Mouse (Mus musculus): ENCODE results near the gene Skor1. TPM values are rescaled to one million over a fixed set of nuclear protein-coding genes. Genes with fewer than 3 reads are reported as not detected.
A peak's percentile ranks its signal among the peaks of the same experiment; 100 is the strongest.

The Skor1 gene
- total RNA-seq, 2 experiments from 2014 or later: 0.06 to 0.10 TPM

DNA sequence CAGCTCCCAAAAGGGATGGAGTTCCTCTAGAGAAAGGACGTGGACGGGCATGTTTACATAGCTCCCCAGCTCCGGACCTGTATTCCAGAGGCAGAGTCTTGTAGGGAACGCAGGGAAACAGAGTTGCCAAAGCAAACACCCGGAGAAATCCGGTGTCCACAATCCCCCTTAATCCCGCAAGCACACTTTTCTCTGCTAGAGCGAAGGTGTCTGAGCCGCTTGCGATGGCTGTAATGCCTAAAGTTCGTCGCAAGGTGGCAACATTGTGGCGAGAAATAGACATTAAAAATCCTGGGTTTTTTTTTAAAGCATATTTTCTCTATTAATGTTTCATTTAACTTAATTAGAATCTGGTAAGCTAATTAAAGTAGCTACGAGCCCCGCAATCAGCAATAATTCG lies 13.0 kb downstream of the Skor1 start:
- DNase-seq (ENCODE audit: low spot score in 2 of 2): peak; percentile 51 to 55

DNA sequence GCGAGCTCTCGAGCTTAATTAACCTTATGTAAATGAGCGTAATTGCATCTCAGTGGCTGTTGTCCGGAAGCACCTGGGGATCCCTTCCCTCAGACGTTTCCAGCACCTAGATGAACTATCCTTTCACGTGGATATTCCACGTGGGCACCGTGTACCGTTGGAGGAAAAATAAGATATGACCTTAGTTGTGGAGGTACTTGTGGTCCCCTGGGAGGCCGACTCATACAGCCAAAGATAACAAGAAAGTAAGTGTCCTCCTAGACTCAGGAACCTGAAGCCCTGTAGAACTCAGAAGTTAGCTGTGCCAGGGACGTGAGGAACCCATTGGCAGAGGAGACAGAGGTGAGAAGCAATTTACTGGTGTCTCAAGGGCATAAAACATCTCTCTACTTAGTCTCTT lies 13.4 kb downstream of the Skor1 start:
- DNase-seq (ENCODE audit: low spot score in 2 of 2): no peak

DNA sequence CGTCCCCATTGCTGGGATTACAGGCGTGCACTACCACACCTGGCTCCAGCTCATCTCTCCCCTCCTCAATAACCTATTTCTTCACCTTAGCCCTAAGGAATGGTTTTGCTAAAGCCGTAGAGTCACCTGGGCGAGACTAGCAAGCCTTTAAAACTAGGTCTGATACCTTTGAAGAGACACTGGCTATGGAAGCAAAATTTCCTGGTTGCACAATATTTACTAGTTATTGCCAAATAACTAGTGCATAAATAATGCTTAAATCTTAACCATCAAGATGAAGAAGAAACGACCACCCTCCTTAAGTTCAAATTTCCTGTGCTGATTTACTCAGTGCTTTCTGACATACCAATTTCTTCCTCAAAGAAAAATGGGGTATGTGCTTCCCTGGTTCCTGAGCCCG lies 15.1 kb downstream of the Skor1 start:
- no peak for DNase-seq (ENCODE audit: low spot score in 2 of 2)

DNA sequence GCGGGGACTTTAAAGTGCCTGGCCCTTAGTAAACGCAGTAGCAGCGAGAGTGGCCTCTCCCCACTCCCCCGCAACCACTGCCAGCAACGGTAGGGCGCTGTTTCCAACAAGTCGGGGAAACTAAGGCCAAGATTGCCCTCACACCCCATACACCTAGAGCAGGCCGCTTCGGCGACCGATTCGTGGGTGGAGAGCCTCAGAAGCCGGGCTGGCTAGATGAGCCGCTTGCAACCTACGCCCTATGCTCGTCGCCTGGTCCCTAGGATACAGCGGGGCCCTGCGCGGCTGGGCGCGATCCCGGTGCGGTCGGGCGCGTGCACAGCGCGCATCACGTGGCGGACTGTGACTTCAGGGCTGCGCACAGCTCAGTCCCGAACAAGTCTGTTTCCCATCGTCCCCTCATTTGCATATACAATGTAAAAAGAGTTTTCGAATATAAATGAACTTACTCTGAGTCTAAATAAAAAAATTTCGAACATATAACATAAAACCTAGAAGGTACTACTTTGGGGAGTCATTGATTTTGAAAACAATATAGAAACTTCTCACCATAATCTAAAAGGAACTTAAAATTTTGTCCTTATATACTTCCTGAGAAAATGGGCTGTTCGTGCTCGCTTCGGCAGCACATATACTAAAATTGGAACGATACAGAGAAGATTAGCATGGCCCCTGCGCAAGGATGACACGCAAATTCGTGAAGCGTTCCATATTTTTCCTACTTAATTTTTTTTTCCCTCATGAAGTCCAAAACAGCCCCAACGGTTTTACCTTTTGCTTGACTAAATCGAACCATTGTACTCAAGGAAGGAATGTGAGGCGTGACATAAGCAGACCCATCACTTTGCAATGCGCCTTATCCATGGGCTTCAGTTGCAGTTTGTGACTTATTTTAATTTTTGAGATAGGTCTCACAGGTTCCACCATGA lies 15.8 kb downstream of the Skor1 start:
- DNase-seq (ENCODE audit: low spot score in 2 of 2): peak; percentile 93

GRCm38 (mm10) chr9:63131957-63132602 lies 16.7 kb downstream of the Skor1 start:
- DNase-seq (ENCODE audit: low spot score in 2 of 2): peak; percentile 43 to 52

GRCm38 (mm10) chr9:63129641-63130041 lies 19.1 kb downstream of the Skor1 start:
- no peak for DNase-seq (ENCODE audit: low spot score in 2 of 2)

DNA sequence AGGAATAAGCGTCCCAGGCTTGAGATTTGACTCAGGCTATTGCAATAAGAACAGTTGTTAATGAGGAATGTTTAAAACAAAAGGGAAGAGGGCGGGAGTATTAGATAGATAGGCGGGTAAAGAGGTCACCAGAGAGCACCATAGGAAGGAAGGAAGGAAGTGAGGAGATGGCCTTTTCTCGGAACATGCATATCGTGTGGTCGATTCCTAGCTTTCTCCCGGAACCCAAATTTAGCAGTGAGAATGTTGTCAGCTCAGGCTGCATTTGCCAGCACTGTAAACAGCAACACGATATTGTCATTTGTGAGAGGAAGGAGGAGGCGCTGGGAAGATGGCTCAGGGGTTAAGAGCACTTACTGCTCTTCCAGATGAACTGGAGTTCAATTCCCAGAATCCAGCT lies 24.2 kb downstream of the Skor1 start:
- no peak for DNase-seq (ENCODE audit: low spot score in 2 of 2)

DNA sequence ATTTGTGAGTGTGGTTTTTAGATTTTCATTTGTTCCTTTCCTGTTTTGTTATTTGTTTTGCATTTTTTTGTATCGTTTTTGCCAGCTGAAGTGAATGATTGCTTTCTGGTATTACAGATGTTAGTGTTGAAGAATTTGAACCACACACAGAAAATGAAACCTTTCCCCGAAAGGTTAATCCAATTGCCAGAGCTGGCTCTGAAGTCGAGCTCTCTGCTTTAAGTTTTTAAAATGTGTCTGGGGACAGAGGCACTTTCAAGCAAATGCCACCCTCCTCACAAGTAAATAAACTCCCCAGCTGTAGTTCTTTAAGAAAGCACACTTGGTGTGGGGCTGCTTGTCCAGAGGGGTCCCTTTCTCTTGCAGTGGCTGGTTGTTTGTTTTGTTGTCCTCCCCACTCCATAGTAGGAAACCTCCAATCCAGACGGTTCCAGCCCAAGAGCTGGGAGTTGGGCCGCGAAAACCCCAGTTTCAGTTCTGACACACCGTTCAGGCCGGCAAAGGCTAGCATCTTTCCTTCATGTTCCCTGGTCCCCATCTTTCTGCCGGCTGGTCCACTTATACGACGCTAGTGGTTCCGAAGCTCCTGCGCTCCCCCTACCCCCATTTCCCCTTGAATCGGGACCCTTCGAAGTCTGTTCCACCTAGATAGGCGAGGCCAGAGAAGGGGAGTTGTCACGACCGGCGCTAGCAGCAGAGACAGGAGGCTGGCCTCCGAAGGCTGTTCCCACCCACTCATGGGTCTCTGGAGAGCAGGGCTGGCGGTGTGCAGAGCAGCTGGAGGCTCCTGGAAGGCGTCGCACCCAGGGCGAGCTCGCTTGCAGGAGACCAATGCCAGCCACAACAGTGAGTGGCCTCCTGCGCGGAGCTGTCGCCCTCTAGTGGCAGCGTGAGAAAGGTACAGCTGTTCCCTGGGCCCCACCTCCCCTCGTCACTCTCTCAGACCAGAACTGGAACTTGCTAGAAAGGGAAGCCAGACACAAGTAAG lies 25.0 kb downstream of the Skor1 start:
- peak; percentile 91 to 93 for DNase-seq (ENCODE audit: low spot score in 2 of 2)

GRCm38 (mm10) chr9:63122161-63122833 lies 26.5 kb downstream of the Skor1 start:
- no peak for DNase-seq (ENCODE audit: low spot score in 2 of 2)

DNA sequence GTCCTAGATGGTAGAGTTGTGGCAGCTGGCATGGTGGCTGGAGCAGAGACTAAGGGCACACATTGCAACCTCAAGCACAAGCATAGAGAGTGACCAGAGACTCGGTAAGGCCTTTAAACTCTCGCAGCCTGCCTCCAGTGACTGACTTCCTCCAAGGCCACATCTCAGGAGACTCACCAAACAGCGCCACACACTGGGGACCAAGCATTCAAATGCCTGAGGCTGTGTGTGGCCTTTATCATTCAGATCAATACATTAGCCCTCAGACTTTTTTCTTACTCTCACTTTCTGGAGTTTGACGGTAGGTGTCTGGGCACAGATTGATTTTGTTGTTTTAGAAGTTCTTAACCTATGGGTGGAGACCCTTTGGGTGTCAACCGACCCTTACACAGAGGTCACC lies 30.4 kb downstream of the Skor1 start:
- DNase-seq (ENCODE audit: low spot score in 2 of 2): no peak

GRCm38 (mm10) chr9:63112514-63112913 lies 36.2 kb downstream of the Skor1 start:
- no peak for DNase-seq (ENCODE audit: low spot score in 2 of 2)

GRCm38 (mm10) chr9:63109782-63110087 lies 39.0 kb downstream of the Skor1 start:
- no peak for DNase-seq (ENCODE audit: low spot score in 2 of 2)

DNA sequence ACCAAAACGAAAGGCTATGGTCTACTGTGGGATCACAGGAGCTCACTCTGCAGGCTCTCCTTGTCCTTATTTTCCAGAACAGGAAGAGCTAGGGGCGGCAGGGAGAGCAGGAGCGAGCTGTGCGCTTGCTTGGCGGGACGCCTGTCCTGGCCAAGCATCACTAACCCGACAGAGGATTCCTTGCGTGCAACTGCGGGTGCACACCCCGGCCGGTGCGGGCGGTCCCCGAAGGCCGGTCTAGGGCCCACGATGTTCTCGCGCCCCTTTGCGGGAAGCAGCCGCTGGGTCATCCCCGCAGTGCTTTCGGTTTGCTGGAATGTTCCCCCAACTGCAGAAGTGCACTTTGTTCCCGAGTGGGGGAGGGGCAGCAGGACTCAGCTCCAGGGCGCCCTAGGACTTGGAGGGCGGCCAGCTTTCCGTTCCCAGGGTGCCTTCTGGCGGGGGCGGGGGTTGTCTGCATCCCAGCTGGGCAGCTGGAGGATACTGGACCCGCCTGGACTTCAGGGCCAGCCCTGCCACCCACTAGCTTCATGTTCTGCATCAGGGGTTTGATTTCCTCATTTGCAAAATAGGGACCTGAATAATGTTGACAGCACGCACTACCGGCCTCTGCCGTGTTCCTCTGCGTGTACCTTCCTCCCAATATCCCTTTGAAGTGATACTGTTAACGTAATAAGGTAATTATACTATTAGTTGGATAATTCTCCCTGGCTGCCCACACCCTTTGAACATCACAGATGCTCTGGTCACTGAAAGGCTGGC lies 39.6 kb downstream of the Skor1 start:
- DNase-seq (ENCODE audit: low spot score in 2 of 2): peak; percentile 82 to 93

GRCm38 (mm10) chr9:63108580-63108979 lies 40.2 kb downstream of the Skor1 start:
- DNase-seq (ENCODE audit: low spot score in 2 of 2): no peak

GRCm38 (mm10) chr9:63100660-63101059 lies 48.1 kb downstream of the Skor1 start:
- DNase-seq (ENCODE audit: low spot score in 2 of 2): no peak

- DNase-seq (ENCODE audit: low spot score in 2 of 2): no peak
These were observed 48.9 kb downstream of the Skor1 start for GRCm38 (mm10) chr9:63099876-63100275.

- no peak for DNase-seq (ENCODE audit: low spot score in 2 of 2)
These were observed 49.4 kb downstream of the Skor1 start for GRCm38 (mm10) chr9:63099344-63099743.

DNA sequence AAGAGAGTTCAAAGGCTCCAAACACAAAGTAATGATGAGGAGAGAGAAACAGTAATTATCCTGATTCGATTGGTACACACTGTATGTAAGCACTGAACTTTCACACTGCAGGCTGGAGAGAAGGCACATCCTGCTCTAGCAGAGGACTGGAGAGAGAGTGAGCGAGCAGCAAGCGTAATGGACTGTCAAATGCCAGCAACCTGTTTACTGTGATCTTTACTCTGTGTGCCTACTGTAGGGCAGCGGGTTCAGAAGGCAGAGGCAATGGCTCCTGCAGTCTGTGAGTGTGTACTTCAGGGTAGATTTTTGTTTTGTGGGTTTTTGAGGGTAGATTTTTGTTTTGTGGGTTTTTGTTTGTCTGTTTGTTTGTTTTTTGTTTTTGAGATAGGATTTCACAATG lies 49.9 kb downstream of the Skor1 start:
- DNase-seq (ENCODE audit: low spot score in 2 of 2): no peak

- no peak for DNase-seq (ENCODE audit: low spot score in 2 of 2)
These were observed 51.6 kb downstream of the Skor1 start for GRCm38 (mm10) chr9:63097204-63097603.

DNA sequence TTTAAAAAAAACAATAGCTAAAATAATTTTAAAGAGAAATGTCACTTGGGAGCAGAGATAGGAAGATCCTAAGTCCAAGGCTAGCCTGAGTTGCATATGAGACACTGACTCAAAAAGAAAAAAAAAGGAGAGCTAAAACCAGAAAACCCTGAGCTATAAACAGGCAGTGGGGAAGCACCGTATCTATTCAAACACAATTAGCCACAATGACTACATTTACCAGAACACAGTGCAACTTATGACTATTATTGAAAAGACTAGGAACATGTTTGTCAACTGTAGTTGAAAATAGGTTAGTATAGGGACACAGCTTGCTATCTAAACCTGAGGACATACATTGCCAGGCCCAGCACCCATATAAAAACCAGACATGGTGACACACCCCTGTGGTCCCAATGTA lies 54.7 kb downstream of the Skor1 start:
- DNase-seq (ENCODE audit: low spot score in 2 of 2): no peak

Data from adrenal gland, adult 18-20 months (tissue).